Mouse (Mus musculus) lung, postnatal 4 days (tissue): Measurements from ENCODE around the gene Tedc1.

ENCODE experiments used
- DNase-seq, 2 experiments: peaks; one replicate each; pipeline ENCODE4 v3.0.0; 2021

Tedc1 gene

GRCm38 (mm10) chr12:113139908-113140615, 16.2 kb upstream of the Tedc1 start, which contains the start of gene Crip2:
Gene Crip2, plus strand, starts transcription at chr12:113140236.
- peak; percentile 94 to 98 for DNase-seq

GRCm38 (mm10) chr12:113140616-113141411, 15.4 kb upstream of the Tedc1 start:
- DNase-seq, result peak; percentile 54 to 64

GRCm38 (mm10) chr12:113141531-113141973, 14.7 kb upstream of the Tedc1 start:
- peak; percentile 79 to 80 for DNase-seq

- peak; percentile 90 to 94 for DNase-seq
Observed at GRCm38 (mm10) chr12:113142021-113142975, 13.9 kb upstream of the Tedc1 start.

GRCm38 (mm10) chr12:113143164-113143563, 13.1 kb upstream of the Tedc1 start:
- DNase-seq, result peak in 1 of 2 experiments; percentile 50

- DNase-seq, result peak in 1 of 2 experiments; percentile 72
Observed at GRCm38 (mm10) chr12:113144001-113144756, 12.0 kb upstream of the Tedc1 start.

GRCm38 (mm10) chr12:113144886-113145285, 11.3 kb upstream of the Tedc1 start:
- no peak for DNase-seq

GRCm38 (mm10) chr12:113145591-113145990, 10.6 kb upstream of the Tedc1 start:
- DNase-seq, result no peak

GRCm38 (mm10) chr12:113146112-113147057, 9.8 kb upstream of the Tedc1 start, which contains the start of gene Crip1:
Gene Crip1, plus strand, starts transcription at chr12:113146316.
- DNase-seq, result peak; percentile 93

GRCm38 (mm10) chr12:113147481-113147880, 8.7 kb upstream of the Tedc1 start:
- DNase-seq, result peak in 1 of 2 experiments; percentile 49

GRCm38 (mm10) chr12:113148381-113149035, 7.7 kb upstream of the Tedc1 start:
- peak; percentile 79 to 81 for DNase-seq

GRCm38 (mm10) chr12:113149341-113149740, 6.9 kb upstream of the Tedc1 start:
- peak; percentile 65 to 77 for DNase-seq

- DNase-seq, result no peak
Observed at GRCm38 (mm10) chr12:113149896-113150295, 6.3 kb upstream of the Tedc1 start.

GRCm38 (mm10) chr12:113150591-113150990, 5.6 kb upstream of the Tedc1 start:
- DNase-seq, result no peak

GRCm38 (mm10) chr12:113151046-113151445, 5.2 kb upstream of the Tedc1 start:
- DNase-seq, result no peak

GRCm38 (mm10) chr12:113151661-113152271, 4.5 kb upstream of the Tedc1 start:
- DNase-seq, result peak; percentile 74 to 79

GRCm38 (mm10) chr12:113152272-113152661, 4.0 kb upstream of the Tedc1 start:
- peak; percentile 62 for DNase-seq

- DNase-seq, result no peak
Observed at GRCm38 (mm10) chr12:113152991-113153525, 3.2 kb upstream of the Tedc1 start.

GRCm38 (mm10) chr12:113153971-113154370, 2.2 kb upstream of the Tedc1 start:
- DNase-seq, result no peak
